Mouse (Mus musculus): ENCODE measurements around the gene Ptms. TPM values are rescaled to one million over a fixed set of nuclear protein-coding genes. Genes with fewer than 3 reads are reported as not detected.

Gene Ptms
- total RNA-seq, 2 experiments from 2014 or later: 895 to 902 TPM

GRCm38 (mm10) chr6:124865766-124866362 is 54.0 kb downstream of the Ptms start:
- DNase-seq (ENCODE audit: low spot score in 2 of 2): no peak

Other genes starting within 250 kb of the Ptms start
- 10 to 100 TPM; 45.7 to 49.1 TPM for gene Emg1, start 207.9 kb downstream of the Ptms start, total RNA-seq (2021)
- gene Phb2, start 207.8 kb downstream of the Ptms start, total RNA-seq (2021): 100 to 1,000 TPM; 115 to 117 TPM
- gene Ptpn6, start 181.4 kb downstream of the Ptms start, total RNA-seq (2021): 1 to 10 TPM; 2.5 to 5.1 TPM
- 100 to 1,000 TPM; 321 to 335 TPM for gene Grcc10, start 178.7 kb downstream of the Ptms start, total RNA-seq (2021)
- gene Gm45234, start 164.1 kb downstream of the Ptms start, total RNA-seq (2021): 1 to 10 TPM in 1 of 2 experiments, not detected in 1; 1.4 TPM
- 100 to 1,000 TPM; 158 to 181 TPM for gene Atn1, start 163.6 kb downstream of the Ptms start, total RNA-seq (2021)
- gene Eno2, start 150.4 kb downstream of the Ptms start, total RNA-seq (2021): 1,000 to 10,000 TPM; 1,066 to 1,067 TPM
- gene Lrrc23, start 140.4 kb downstream of the Ptms start, total RNA-seq (2021): 1 to 10 TPM; 1.0 to 1.1 TPM
- 1 to 10 TPM; 4.6 to 5.7 TPM for gene Spsb2, start 111.4 kb downstream of the Ptms start, total RNA-seq (2021)
- gene Tpi1, start 105.8 kb downstream of the Ptms start, total RNA-seq (2021): 100 to 1,000 TPM; 804 to 847 TPM
- gene Usp5, start 90.6 kb downstream of the Ptms start, total RNA-seq (2021): 100 to 1,000 TPM; 204 to 208 TPM
- gene Cdca3, start 90.6 kb downstream of the Ptms start, total RNA-seq (2021): under 1 TPM; 0.23 to 0.42 TPM
- under 1 TPM in 1 of 2 experiments, not detected in 1; 0.21 TPM for gene Gnb3, start 79.8 kb downstream of the Ptms start, total RNA-seq (2021)
- 10 to 100 TPM; 23.5 to 30.9 TPM for gene P3h3, start 62.4 kb downstream of the Ptms start, total RNA-seq (2021)
- gene Gpr162, start 56.1 kb downstream of the Ptms start, total RNA-seq (2021): 100 to 1,000 TPM; 212 to 232 TPM
- gene Cd4, start 31.9 kb downstream of the Ptms start, total RNA-seq (2021): 1 to 10 TPM; 4.2 to 8.6 TPM
- gene Lag3, start 8.4 kb downstream of the Ptms start, total RNA-seq (2021): 1 to 10 TPM; 2.6 to 3.2 TPM
- gene Mlf2, start 11.3 kb upstream of the Ptms start, total RNA-seq (2021): 100 to 1,000 TPM; 626 to 639 TPM
- 100 to 1,000 TPM; 168 TPM for gene Cops7a, start 45.4 kb upstream of the Ptms start, total RNA-seq (2021)
- gene Pianp, start 76.6 kb upstream of the Ptms start, total RNA-seq (2021): 100 to 1,000 TPM; 194 to 195 TPM
- 10 to 100 TPM; 45.9 to 47.6 TPM for gene Zfp384, start 89.0 kb upstream of the Ptms start, total RNA-seq (2021)
- gene Ing4, start 119.7 kb upstream of the Ptms start, total RNA-seq (2021): 10 to 100 TPM; 50.7 to 51.1 TPM
- 10 to 100 TPM; 11.2 to 14.5 TPM for gene Acrbp, start 129.6 kb upstream of the Ptms start, total RNA-seq (2021)
- gene Lpar5, start 147.8 kb upstream of the Ptms start, total RNA-seq (2021): under 1 TPM; 0.58 to 0.68 TPM
- gene Chd4, start 175.9 kb upstream of the Ptms start, total RNA-seq (2021): 100 to 1,000 TPM; 147 to 150 TPM
- gene Nop2, start 211.8 kb upstream of the Ptms start, total RNA-seq (2021): 10 to 100 TPM; 30.2 to 30.5 TPM
- gene Iffo1, start 225.1 kb upstream of the Ptms start, total RNA-seq (2021): 10 to 100 TPM; 54.6 to 55.8 TPM
- gene Gapdh, start 246.4 kb upstream of the Ptms start, total RNA-seq (2021): 1,000 to 10,000 TPM; 2,618 to 2,651 TPM